Mouse (Mus musculus) gastrocnemius, adult 2 months (tissue): Measurements from ENCODE around the gene Ptpn12. TPM values are rescaled to one million over a fixed set of nuclear protein-coding genes. Genes with fewer than 3 reads are reported as not detected.

Experiments used
- DNase-seq: peaks from one replicate; pipeline ENCODE4 v3.0.0; 2022
- H3K27ac ChIP-seq: fragments of 200-600 bp; 2 replicates; pipeline ENCODE4 v1.8.1; 2022; ENCODE audit warnings: mild to moderate bottlenecking
- H3K4me3 ChIP-seq: fragments of 200-600 bp; 2 replicates; pipeline ENCODE4 v1.8.1; 2022; ENCODE audit warnings: mild to moderate bottlenecking, moderate library complexity
- CTCF ChIP-seq: fragments of 200-600 bp; IDR thresholded peaks from 2 replicates; pipeline ENCODE4 v1.8.1; 2022; ENCODE audit warnings: antibody characterized with exemption, mild to moderate bottlenecking, moderate library complexity
- intact Hi-C: fragments of 180-260 bp; cut with DNase I; formaldehyde crosslinking; loops from one replicate; pipeline ENCODE4 v1.15.1; 2025
- total RNA-seq, 2 experiments: library from RNA; stranded (reverse); gene quantifications; 2 replicates each; pipeline ENCODE4 v1.2.3; 2021

Ptpn12 gene
- total RNA-seq, 2 experiments from 2014 or later = 10.9 to 17.0 TPM

DNA sequence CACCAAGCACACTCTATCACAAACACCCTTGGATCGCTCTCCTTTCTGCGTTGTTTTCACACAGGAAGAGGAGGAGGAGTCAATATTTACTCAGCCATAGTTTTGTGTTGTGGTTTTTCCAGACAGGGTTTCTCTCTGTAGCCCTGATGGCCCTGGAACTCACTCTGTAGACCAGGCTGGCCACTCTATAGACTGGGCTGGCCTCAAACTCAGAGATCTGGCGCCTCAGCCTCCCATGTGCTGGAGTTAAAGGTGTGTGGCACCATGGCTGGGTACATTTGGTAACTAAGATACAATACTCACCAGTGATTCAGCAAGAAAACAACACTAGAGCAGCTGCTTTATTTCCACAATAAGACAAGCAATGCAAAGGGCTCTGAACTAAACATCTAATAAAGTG lies 113.2 kb downstream of the Ptpn12 start:
- 0 out of 2 replicates have a peak overlapping the region, but pooled peaks have one; percentile 21 for H3K27ac ChIP-seq
- H3K4me3 ChIP-seq = no peak overlapping the region
- intact Hi-C loops = no loop called here
- no peak for DNase-seq
- TF ChIP-seq CTCF = no peak

DNA sequence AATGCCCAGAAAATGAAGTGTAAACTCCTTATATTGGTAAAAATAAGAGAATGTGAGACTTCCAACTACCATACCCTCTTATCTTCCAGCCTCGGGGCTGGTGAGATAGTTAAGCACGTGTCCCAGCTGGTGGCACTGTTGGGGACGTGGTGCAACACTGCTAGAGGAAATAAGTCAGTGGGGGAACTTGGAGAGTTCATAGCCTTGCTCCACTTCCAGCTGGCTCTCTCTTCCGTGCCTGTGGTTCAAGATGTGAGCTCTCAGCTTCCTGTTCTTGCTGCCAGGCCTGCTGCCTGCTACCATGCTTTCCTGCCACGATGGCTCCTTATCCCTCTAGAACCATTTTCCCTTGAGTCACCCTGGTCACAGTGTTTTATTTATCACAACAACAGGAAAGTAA lies 114.5 kb downstream of the Ptpn12 start:
- Histone ChIP-seq H3K27ac (peak overlapping the region; percentile 48), H3K4me3 (no peak overlapping the region)
- TF ChIP-seq CTCF = no peak
- intact Hi-C loops = no loop called here
- peak; percentile 67 for DNase-seq

DNA sequence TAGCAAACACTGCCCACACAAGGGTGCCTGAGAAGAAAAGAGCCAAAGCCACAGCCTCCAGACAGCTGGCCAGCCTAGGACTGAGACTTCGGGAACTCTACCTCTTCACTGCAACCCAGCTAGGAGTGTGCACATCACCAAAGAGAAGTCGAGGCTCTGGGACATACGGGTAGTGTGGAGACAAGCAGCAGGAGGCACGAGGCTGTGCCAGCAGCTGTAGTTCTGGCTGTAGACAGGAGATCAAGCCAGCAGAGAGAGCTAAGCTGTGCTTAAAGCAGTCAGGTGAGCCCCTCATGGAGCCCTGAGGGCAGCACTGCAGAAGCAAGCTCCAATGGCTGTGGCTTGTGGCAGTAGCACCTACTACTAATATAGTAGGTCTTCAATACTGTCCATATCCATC lies 115.0 kb downstream of the Ptpn12 start:
- H3K4me3 ChIP-seq = no peak overlapping the region
- intact Hi-C loops = no loop called here
- DNase-seq = no peak
- peak overlapping the region; percentile 48 for H3K27ac ChIP-seq
- no peak for TF ChIP-seq CTCF

DNA sequence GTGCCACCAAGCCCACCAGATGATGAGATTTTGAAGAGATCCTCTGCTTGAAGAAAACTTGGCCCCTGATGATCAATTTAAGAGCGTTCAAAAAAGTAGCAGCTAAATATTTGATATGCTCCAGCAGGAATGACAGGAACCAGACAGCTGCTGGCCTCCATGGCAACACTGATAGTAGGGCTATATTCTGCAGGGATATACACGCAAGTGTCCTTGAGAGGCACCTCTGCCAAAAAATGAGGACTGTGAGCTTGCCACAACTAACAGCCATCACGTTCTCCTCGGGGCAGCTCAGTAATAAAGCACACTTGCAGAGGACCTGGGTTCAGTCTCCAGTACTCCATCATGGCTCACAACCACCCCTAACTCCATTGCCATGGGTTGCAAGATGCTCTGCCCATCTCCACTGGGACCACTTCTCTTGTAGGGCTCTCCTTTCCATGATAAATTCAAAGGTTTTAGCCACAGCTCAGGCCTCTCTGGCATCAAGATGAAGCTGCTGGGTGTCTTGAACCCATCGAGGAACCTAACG lies 115.6 kb downstream of the Ptpn12 start:
- DNase-seq = no peak
- Histone ChIP-seq H3K27ac (peak overlapping the region; percentile 48), H3K4me3 (no peak overlapping the region)
- intact Hi-C loops = no loop called here
- no peak for TF ChIP-seq CTCF

DNA sequence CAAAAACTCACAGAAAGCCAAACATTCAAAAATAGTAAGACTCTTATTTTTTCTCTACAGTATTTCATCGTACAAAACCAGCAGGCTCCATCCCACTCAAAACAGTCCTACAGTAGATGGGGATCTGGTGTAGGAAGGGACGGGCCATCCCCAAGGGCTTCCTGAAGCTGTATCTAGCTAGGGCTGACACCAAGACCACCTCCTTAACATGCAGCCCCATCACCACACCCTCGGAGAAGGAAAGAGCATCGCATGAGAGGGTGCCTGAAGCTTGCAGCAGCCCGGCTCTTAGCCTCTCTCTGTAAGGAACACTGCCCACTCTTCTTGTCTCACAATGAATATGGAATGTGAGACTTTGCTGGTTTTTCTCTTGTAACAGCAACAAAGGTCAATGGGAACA lies 117.2 kb downstream of the Ptpn12 start:
- no peak for TF ChIP-seq CTCF
- no peak overlapping the region for H3K4me3 ChIP-seq
- peak overlapping the region; percentile 49; the same call in 1 of the 2 replicates for H3K27ac ChIP-seq
- no peak for DNase-seq
- intact Hi-C loops = no loop called here

Other genes with a start within 250 kb of the Ptpn12 start
- 100 to 1,000 TPM; 176 to 181 TPM for gene Phtf2, start 173.8 kb downstream of the Ptpn12 start, total RNA-seq
- gene Tmem60, start 173.7 kb downstream of the Ptpn12 start, total RNA-seq = 10 to 100 TPM; 17.6 to 19.7 TPM
- gene Rsbn1l, start 99.5 kb downstream of the Ptpn12 start, total RNA-seq = 1 to 10 TPM; 9.2 to 9.9 TPM
- gene Gsap, start 130.3 kb upstream of the Ptpn12 start, total RNA-seq = 1 to 10 TPM in 1 of 2 experiments, under 1 TPM in 1; 0.94 to 1.1 TPM